Mouse (Mus musculus) kidney, postnatal 36 days (tissue): ENCODE data around the gene Vmn1r49.
"Not testable (repeated sequence)": the region's sequence is repeated elsewhere in the genome, so short reads cannot be mapped to it uniquely, and the experiment has no call there.

Experiments used
- DNase-seq, 2 experiments: peaks; one replicate each; pipeline ENCODE4 v3.0.0; 2021 to 2022; ENCODE audit warnings: mixed read lengths in 2 of 2

Gene Vmn1r49

DNA sequence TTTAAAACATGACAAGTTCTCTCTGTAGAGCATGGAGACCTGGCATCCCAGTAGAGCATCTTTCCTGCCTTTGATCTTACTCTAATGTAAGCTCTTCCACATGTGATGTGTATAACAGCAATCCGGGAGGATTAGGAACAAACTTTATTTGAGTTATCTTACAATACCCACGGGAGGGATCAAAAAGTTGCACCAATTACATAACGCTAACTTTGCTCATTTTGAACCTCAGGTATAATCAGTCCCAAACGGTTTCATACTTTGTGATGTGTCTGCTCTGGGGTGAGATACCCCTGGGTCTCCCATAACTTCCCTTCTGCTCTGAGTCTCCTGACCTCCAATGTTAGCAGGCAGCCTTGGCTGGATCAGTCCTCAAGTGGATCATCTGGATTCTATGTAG lies at the start of gene Vmn1r49:
TSS of gene Vmn1r49 (minus strand) at position 101 of the 400 bp plus-strand sequence.
- no peak for DNase-seq

DNA sequence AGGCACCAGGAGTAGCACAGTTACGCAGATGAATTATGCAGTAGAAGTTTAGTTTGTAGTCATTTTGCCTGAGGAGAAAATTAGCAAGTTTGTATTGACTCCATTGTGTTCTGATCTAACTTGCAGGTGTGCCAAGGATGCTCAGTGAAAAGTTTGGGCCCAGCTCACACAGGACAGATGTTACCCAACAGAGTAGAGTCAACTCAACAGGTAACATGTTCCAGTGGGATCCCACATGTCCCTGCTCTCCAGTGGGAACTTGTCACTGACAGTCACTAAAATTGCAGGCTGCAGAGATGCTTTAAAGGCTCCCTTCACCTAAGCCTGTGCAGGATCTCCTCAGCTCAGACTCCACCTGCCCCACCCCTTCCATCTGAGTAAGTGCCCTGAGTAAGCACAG lies 44.0 kb upstream of the Vmn1r49 start, which contains the start of gene Vmn1r51:
TSS of gene Vmn1r51 (plus strand) at position 301 of the 400 bp plus-strand sequence.
- DNase-seq: not testable (repeated sequence)

DNA sequence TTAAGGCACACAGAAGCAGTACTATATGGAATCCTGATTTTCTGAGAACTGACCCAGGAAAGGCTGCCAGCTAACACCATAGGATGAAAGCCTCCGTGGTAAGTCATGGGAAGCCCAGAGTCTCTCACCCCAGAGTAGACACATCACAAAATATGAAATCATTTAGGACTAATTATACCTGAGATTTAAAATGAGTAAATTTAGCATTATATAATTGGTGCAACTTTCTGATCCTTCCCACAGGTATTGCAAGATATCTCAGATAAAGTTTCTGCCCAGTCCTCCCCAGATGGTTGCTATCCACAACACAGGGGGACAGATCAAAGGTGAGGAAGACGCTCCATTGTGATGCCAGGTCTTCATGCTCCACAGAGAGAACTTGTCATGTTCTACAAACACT lies 22.8 kb upstream of the Vmn1r49 start, which contains the start of gene Vmn1r50:
TSS of gene Vmn1r50 (plus strand) at position 301 of the 400 bp plus-strand sequence.
- DNase-seq: no peak

DNA sequence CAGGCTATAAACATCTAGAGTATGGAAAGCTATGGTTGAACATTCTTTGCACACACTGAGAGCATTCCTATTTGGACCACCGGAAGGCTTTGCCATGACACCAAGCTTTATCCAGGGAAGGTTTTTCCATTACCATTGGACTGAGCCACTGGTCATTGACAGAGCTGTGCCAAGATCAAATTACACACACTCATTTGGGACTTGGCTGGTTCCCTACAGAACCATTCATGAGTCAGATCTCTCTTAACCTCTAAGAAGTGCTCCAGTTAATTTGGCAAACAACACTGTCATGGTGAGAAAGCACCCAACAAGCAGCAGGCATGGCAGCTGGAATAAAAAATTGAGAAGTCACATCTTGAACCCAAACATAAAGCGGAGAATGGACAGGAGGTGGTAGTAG lies 22.3 kb upstream of the Vmn1r49 start:
- DNase-seq: no peak

DNA sequence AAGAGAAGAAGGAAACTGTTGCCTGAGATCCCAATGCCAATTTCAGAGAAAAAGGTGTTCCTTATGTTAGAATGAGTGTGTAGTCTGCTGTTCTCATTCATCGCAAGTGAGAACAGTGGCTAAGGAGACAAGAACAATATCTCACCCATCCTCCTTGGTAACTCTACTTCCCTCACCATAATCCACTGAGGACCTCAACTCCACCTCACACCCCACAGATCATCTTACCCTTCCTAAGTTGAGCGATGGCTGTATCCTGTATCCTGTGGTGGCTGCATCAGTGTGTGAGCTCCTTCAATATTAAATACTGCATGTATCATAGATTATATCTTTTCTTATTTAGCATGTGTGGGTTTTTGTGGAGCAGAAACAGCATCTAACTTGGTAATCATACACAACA lies 41.6 kb downstream of the Vmn1r49 start, which contains the start of gene Vmn1r48:
TSS of gene Vmn1r48 (minus strand) at position 101 of the 400 bp plus-strand sequence.
- DNase-seq: not testable (repeated sequence)
